Mouse (Mus musculus) hindbrain, embryonic 10.5 days (tissue): ENCODE data around the gene Pdia4. TPM values are rescaled to one million over a fixed set of nuclear protein-coding genes. Genes with fewer than 3 reads are reported as not detected.

ENCODE experiments used
- DNase-seq: peaks from one replicate; pipeline ENCODE4 v3.0.0-alpha.2; 2017; ENCODE audit warnings: low spot score
- H3K27ac ChIP-seq: fragments of 300-500 bp; sonication (generic); 2 replicates; pipeline ENCODE4 v1.5.1; 2016; ENCODE audit warnings: mild to moderate bottlenecking, moderate library complexity
- H3K27me3 ChIP-seq: fragments of 300-500 bp; sonication (generic); 2 replicates; pipeline ENCODE4 v1.6.1; 2016; ENCODE audit warnings: mild to moderate bottlenecking; ENCODE audit not compliant: poor library complexity, insufficient read depth, severe bottlenecking
- H3K36me3 ChIP-seq: fragments of 300-500 bp; sonication (generic); 2 replicates; pipeline ENCODE4 v1.6.1; 2016; ENCODE audit warnings: mild to moderate bottlenecking, moderate library complexity
- H3K4me1 ChIP-seq: fragments of 300-500 bp; sonication (generic); replicated peaks from 2 replicates; pipeline ENCODE4 v1.6.1; 2016; ENCODE audit warnings: mild to moderate bottlenecking
- H3K4me3 ChIP-seq: fragments of 300-500 bp; sonication (generic); 2 replicates; pipeline ENCODE4 v1.5.1; 2016; ENCODE audit warnings: mild to moderate bottlenecking, moderate library complexity
- H3K9me3 ChIP-seq: fragments of 300-500 bp; sonication (generic); 2 replicates; pipeline ENCODE4 v1.6.1; 2016; ENCODE audit warnings: mild to moderate bottlenecking, moderate library complexity
- WGBS: fragments of 180-500 bp; shearing (Covaris S2); methylation state at CpG from one replicate; pipeline ENCODE4 v1.1.7; 2016; 5-methylcytosine and 5-hydroxymethylcytosine counted together
- polyA plus RNA-seq: library from polyadenylated mRNA; unstranded; fragments of >200 nt; fragmentation: Nextera tagmentation; extraction: Ambion mirVana; gene quantifications from 2 replicates; pipeline ENCODE4 v1.2.1, GENCODE M21; 2016

Gene Pdia4
- polyA plus RNA-seq, 1 experiment from 2014 or later = 242 TPM

DNA sequence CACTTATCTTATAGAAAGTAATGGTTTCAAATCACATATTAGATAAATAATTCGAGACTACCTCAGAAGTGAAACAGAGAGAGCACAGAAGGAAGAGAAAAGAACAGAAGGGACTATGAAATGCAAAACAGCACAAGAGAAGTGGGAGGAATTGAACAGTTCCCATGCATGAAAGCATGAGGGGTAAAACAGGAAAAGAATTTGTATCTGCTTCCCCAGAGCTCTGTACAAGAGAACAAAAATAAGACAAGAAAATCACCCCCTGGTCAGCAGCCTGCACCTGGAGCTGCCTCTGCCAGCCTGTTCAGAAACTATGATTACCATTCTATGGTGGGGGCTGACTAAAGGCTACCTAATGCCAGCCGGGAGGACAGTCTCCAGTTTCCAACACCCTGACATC, 5.8 kb downstream of the Pdia4 start:
- Histone ChIP-seq H3K27ac (no peak overlapping the region), H3K36me3 (peaks cover 74% of the 10 kb centered on the region), H3K4me3 (no peak overlapping the region), H3K4me1 (peaks cover 32% of the 10 kb centered on the region), H3K9me3 (no peaks in the 10 kb centered on the region), H3K27me3 (no peaks in the 10 kb centered on the region)
- no peak for DNase-seq
- 93% methylated on average over 2 of the region's 2 CpGs for WGBS

DNA sequence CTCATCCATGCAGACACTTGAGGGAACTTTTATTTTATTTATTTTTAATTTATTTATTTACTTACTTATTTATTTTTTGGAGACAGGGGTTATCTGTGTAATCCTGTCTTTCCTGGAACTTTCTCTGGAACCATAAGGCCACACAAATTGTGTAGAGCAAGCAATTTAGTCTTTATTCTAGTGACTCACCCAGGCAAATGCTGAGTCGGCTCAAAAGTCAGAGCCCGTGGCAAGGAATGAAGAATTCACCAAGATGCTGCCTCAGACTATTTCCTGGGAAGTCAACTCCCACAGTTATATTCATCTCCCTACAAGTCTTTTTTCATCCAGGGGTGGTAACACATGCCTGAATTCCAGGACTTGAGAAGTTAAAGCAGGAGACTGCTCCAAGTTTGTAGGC, 7.7 kb downstream of the Pdia4 start:
- no peaks in the 10 kb centered on the region for H3K27me3 ChIP-seq
- H3K36me3 ChIP-seq = peaks cover 92% of the 10 kb centered on the region
- WGBS = 94% methylated on average over 2 of the region's 2 CpGs
- no peak for DNase-seq
- H3K27ac ChIP-seq = no peak overlapping the region
- H3K9me3 ChIP-seq = no peaks in the 10 kb centered on the region
- H3K4me3 ChIP-seq = no peak overlapping the region
- peaks cover 16% of the 10 kb centered on the region for H3K4me1 ChIP-seq

DNA sequence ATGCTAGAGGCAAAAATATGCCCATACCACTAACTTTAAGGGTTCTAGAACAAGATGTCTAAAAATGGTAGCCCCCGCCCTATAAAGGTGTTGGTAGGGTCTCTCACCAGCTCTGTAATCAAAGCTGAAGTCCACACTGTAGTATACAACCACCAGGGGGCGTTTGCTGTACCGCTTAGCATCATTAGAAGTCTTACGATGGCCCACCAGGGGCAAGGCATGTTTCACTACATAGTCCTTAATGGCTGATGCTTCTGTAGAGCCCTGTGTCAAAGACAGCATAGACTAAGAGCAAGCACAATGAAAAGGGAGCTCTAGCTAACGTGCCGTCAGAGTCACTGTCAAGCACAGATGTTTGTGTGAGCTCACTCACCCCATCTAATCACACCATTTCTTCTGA, 14.2 kb downstream of the Pdia4 start:
- peak; percentile 53 for DNase-seq
- no peak overlapping the region for H3K27ac ChIP-seq
- H3K27me3 ChIP-seq = no peaks in the 10 kb centered on the region
- H3K9me3 ChIP-seq = no peaks in the 10 kb centered on the region
- H3K4me3 ChIP-seq = no peak overlapping the region
- peaks cover 99% of the 10 kb centered on the region for H3K36me3 ChIP-seq
- H3K4me1 ChIP-seq = peaks cover 3% of the 10 kb centered on the region; the same call in 1 of the 2 replicates
- WGBS = 59% methylated on average over 6 of the region's 6 CpGs

DNA sequence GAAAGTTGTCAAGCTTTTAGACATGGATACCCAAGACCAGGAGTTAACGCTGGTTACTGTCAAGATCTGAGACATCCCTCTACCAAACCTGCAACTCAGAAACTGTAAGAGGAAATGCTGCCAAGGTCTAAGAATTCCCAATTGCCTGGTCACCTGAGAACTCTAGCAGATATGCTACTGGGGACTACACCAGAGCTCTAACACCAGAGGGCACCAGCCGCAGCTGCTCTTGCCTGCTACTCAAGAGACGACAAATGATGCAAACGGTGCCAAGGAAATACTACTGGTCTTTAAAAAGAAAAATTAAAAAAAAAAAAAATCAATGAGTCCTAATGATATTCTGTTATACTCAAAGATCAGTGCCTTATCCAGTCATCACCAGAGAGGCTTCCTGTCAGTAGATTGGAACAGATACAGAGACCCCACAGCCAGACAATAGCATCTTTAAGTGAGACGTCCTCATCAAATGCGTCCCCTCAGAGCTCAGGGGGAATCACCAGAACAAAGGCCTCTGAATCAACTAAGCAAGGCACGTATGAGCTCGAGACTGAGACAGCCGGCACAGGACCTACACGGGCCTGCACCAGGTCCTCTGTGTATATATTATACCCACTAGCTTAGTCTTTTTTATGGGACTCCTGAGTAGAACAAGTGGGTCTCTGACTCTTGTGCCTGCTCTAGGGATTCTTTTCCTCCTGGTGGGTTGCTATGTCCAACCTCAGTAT, 19.0 kb downstream of the Pdia4 start:
- no peaks in the 10 kb centered on the region for H3K27me3 ChIP-seq
- WGBS = 56% methylated on average over 10 of the region's 10 CpGs
- no peak for DNase-seq
- no peak overlapping the region for H3K4me3 ChIP-seq
- H3K9me3 ChIP-seq = no peaks in the 10 kb centered on the region
- peaks cover 4% of the 10 kb centered on the region; the same call in 1 of the 2 replicates for H3K4me1 ChIP-seq
- H3K36me3 ChIP-seq = peaks cover 59% of the 10 kb centered on the region
- H3K27ac ChIP-seq = peak overlapping the region; percentile 56

DNA sequence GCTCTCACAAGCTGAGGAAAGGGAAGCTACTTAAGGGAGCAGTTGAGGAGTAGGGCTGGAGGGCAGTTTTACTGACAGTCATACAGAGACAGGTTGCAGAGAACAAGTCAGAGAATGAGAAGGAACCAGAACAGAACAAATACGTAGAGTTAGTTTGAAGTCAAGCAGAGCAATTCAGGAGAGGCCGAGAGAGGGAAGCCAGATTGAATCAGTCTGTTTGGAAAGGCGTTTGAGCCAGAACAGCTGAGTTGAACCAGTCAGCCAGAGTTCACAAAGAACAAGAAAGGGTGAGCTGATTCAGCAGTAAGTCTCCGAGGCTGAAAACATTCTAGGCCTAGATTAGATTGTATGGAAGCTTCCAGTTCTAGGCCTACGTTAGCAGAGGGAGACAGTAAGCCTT, 19.9 kb downstream of the Pdia4 start:
- H3K27me3 ChIP-seq = no peaks in the 10 kb centered on the region
- no peak overlapping the region for H3K27ac ChIP-seq
- peaks cover 11% of the 10 kb centered on the region; the same call in 1 of the 2 replicates for H3K4me1 ChIP-seq
- DNase-seq = no peak
- peaks cover 50% of the 10 kb centered on the region for H3K36me3 ChIP-seq
- WGBS = 84% methylated on average over 5 of the region's 5 CpGs
- H3K9me3 ChIP-seq = no peaks in the 10 kb centered on the region
- H3K4me3 ChIP-seq = no peak overlapping the region

DNA sequence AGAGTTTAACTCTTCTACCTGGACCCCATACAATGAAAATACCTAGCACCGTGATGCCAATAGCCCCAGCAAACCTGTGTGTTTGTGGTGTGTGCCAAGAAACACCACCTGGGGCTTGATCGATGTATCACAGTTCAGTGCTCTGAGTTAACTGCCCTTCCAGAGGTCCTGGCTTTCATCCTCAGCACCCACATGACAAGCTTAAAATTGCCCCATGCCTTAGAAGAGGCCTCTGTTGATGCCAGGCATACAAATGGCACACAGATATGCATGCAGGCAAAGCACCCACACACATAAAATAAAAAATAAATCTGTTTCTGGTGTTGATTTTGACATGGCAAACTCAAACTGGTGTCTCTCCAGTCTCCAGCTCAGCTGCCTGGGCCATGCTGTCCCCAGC, 20.7 kb downstream of the Pdia4 start:
- Histone ChIP-seq H3K9me3 (no peaks in the 10 kb centered on the region), H3K36me3 (peaks cover 42% of the 10 kb centered on the region), H3K4me1 (peaks cover 11% of the 10 kb centered on the region; the same call in 1 of the 2 replicates), H3K4me3 (no peak overlapping the region), H3K27ac (no peak overlapping the region), H3K27me3 (no peaks in the 10 kb centered on the region)
- DNase-seq = no peak
- 94% methylated on average over 2 of the region's 2 CpGs for WGBS

DNA sequence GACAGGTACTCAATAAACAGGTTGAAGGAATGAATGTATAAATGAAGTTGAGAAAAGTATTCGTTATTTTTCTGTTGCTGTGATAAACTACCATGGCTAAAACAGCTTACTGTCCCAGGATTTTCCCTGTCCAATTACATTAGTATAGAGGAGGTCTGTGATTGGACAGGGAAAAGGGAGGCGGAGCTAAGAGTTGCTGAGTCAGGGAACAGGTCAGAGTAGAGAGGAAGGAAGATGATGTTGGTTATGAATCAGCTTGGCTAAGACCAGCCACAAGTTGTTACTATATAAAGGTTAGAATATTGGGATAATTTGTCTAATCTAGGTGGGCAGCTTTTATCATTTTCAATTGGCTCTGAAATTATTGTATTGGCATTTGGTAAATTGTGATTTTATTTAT, 22.5 kb downstream of the Pdia4 start:
- no peak overlapping the region for H3K4me3 ChIP-seq
- peaks cover 25% of the 10 kb centered on the region for H3K36me3 ChIP-seq
- peaks cover 11% of the 10 kb centered on the region; the same call in 1 of the 2 replicates for H3K4me1 ChIP-seq
- H3K27me3 ChIP-seq = no peaks in the 10 kb centered on the region
- no peaks in the 10 kb centered on the region for H3K9me3 ChIP-seq
- no peak for DNase-seq
- WGBS = 49% methylated on average over 2 of the region's 2 CpGs
- H3K27ac ChIP-seq = no peak overlapping the region

DNA sequence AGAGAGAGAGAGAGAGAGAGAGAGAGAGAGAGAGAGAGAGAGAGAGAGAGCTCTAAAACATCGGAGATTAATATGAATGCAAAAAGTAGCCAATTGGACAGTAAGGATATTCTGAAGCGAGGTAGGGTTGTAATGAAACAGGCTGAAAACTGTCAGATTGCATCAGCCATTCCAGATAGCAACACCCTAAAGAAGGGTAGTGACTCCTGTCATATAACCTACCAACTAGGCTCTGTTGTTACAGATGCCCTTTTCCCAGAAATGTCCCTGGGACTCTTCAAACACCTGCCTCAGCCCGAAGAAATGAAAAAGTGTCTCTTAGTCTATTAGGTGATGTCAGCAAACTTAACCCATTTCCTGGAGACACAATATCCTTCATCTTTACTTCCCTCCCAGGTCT, 24.4 kb downstream of the Pdia4 start:
- H3K9me3 ChIP-seq = no peaks in the 10 kb centered on the region
- H3K27ac ChIP-seq = peak overlapping the region; percentile 89
- H3K4me3 ChIP-seq = peak overlapping the region; percentile 51
- H3K27me3 ChIP-seq = no peaks in the 10 kb centered on the region
- no peak for DNase-seq
- 52% methylated on average over 3 of the region's 3 CpGs for WGBS
- peaks cover 8% of the 10 kb centered on the region; the same call in 1 of the 2 replicates for H3K4me1 ChIP-seq
- peaks cover 6% of the 10 kb centered on the region; the same call in 1 of the 2 replicates for H3K36me3 ChIP-seq

DNA sequence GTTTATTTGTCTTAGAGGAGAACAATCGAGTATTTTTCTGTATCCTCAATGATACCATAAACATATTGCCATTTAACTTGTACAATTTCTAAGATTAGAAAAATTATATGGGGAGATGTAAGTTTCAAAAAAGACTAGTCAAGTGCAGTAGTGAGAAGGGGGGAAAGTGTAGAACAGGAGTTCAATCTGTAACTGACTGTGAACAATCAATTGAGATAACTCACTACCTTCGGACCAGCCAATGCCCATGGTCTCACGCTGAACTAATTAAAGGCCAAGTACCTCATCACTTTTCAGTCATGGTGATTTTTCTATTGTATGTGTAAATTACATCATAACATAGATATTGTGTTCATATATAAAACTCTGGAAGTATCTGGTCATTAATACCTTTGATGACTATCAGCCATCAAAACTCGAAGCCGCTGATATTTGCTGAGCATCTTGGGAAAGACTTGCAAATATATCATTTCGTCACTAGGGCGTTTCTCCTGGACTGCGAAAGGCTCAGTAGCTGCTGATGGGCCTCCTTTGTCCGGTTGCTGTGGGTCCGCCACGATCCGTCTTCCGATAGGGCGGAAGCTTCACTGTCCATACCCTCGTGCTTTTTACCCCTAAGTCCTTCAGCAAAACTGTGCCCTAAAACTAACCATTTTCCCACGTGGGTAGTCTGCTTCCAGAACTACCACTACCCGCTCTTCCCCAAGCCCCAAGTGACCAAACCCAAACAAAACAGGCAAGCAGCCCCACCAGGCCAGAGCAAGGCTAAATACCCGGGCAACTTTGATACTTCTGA, 25.1 kb downstream of the Pdia4 start:
- no peaks in the 10 kb centered on the region for H3K9me3 ChIP-seq
- WGBS = 2% methylated on average over 18 of the region's 18 CpGs
- peaks cover 8% of the 10 kb centered on the region; the same call in 1 of the 2 replicates for H3K4me1 ChIP-seq
- H3K4me3 ChIP-seq = peak overlapping the region; percentile 51
- H3K27ac ChIP-seq = peak overlapping the region; percentile 89
- H3K27me3 ChIP-seq = no peaks in the 10 kb centered on the region
- 0 out of 2 replicates have a peak, but pooled peaks cover 6% of the 10 kb centered on the region for H3K36me3 ChIP-seq
- peak; percentile 84 for DNase-seq

DNA sequence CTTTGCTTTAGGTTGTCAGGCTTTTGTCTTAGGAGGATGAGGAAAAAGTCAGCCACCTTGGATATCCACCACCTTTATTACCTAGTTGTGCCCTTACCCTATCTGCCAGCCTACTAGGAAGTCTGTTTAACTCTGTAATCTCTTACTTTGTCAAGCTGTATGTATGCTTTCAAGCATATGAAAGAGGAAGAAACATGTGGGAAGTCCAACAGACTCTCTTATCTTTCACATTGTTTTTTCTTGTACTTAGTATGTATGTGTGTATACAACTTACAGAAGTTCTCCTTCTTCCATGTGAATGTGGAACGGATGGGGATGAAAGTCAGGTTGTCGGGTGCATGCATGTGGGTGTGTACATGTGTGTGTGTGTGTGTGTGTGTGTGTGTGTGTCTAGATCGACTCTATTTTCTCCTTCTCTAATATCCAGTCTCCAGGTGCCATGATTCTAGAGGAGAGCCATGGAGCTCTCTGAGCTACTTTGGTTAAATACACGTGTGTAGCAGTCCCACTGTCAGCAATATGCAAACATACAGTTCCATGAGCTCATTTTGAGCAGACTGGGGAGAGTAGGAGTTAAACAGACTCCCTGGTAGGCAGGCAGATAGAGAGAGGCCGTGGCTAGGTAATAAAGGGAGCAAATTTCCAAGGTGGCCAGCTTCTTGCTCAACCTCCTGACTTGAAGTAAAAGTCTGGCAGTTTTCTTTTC, 28.4 kb downstream of the Pdia4 start:
- no peak for DNase-seq
- Histone ChIP-seq H3K27ac (no peak overlapping the region), H3K27me3 (no peaks in the 10 kb centered on the region), H3K4me1 (peaks cover 17% of the 10 kb centered on the region; the same call in 1 of the 2 replicates), H3K9me3 (no peaks in the 10 kb centered on the region), H3K4me3 (no peak overlapping the region), H3K36me3 (no peaks in the 10 kb centered on the region)
- 78% methylated on average over 5 of the region's 5 CpGs for WGBS

DNA sequence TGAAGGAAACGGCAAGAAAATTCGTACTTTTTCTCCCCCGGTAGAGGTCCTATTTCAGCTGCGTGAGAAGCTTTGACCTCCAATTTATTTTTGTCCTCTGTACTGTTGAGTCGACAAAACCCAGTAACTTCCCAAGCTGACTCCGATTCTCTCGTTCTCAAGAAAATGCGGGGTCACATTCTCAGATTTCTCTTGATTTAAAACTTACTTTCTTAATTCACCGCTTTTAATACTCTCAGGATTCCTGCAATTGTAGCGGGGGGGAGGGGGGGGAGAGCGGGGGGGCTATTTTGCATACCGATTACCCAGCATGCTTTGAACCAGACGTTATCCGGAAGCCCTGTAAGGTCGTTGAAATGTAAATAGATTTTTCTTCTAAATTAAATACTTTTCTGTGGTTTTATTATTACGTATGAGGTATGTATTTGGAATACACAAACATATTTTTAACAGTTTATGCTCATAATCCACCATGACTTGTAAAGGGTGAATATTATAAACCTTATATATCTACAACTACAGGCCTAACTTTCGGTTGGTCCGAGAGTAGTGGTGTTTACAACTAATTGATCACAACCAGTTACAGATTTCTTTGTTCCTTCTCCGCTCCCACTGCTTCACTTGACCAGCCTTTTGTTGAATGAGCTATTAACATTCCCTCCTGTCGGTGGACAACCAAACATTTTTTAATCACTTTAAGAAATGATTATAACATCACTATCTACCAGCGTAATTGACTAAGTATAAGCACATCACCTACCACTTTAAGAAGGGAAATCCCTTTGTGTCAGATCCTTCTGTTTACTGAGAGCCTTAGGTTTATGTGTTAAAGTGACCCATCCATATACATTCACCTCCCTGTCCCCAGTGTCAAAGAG, 31.9 kb downstream of the Pdia4 start:
- Histone ChIP-seq H3K27me3 (peaks cover 2% of the 10 kb centered on the region; the same call in 1 of the 2 replicates), H3K36me3 (no peaks in the 10 kb centered on the region), H3K4me1 (peaks cover 8% of the 10 kb centered on the region; the same call in 1 of the 2 replicates), H3K4me3 (peak overlapping the region; percentile 57), H3K27ac (peak overlapping the region; percentile 85), H3K9me3 (peaks cover 3% of the 10 kb centered on the region)
- WGBS = under 1% methylated on average over 21 of the region's 21 CpGs
- DNase-seq = peak; percentile 70

DNA sequence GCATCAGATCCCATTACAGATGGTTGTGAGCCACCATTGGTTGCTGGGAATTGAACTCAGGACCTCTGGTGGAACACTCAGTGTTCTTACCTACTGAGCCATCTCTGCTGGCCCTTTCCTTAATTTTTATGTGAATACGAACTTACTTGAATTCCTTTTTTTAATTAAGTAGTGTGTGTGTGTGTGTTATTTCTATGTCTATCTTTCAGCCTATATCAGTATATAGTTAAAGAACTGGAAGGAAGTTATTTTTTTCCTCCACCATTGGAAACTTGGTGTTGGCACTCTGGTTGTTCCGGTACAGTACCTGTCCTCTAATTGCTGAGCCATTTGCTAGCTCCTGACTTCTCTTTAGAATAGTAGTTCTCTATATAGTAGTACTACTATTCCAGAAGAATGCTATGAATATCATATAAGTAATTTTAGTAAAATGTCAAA, 32.6 kb downstream of the Pdia4 start:
- DNase-seq = no peak
- Histone ChIP-seq H3K4me3 (peak overlapping the region; percentile 57), H3K4me1 (peaks cover 8% of the 10 kb centered on the region; the same call in 1 of the 2 replicates), H3K36me3 (no peaks in the 10 kb centered on the region), H3K27me3 (peaks cover 3% of the 10 kb centered on the region; the same call in 1 of the 2 replicates), H3K9me3 (peaks cover 3% of the 10 kb centered on the region), H3K27ac (no peak overlapping the region)
- 17% methylated on average over 2 of the region's 2 CpGs for WGBS
